Mouse (Mus musculus) cerebellum, adult 9-11 months (tissue): ENCODE measurements at regions not wholly inside any gene's neighbourhood (a gene's known extent, or its start where the extent isn't known, plus 50 kb on each side); places are given as distances from the start of the nearest gene placed in this dataset.

Experiments
- DNase-seq: peaks from one replicate; pipeline ENCODE4 v3.0.0; 2022

DNA sequence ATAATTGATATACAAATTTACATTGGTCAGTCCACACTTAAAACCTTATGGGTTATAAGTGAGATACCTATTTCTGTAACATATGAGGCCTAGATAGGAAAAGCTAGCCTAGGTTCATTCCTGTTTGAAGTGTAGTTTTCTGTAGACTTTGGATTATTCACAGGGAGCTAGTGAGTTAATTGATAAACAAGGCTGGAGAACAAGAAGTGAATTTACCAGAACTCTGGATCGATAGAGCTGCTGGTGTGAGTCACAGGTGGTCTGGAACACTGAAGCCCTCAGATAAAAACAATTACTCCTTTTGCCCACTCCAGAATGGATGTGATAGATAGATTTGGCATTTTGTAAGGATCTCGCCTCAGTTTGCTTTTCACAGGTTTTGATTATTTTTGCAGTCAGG lies 62.0 kb upstream of the Rtl1 start:
- DNase-seq, result no peak

DNA sequence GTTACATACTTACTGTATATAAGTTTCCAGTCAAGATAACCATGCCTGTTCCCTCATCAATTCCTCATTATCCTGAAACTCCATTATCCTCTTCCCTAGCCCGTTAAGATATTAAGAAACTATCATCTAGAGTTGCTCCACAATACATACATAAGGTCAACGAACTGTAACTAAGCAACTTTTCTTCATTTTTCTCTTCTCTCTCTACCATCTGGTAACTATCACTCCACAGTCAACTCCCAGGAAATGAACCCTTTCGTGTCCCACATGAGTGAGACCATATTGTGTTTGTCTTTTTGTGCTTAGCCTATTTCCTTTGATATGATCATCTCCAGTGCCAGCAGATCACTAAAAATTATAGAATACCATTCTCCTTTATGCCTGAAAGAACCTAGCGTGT lies 74.6 kb upstream of the Rtl1 start:
- no peak for DNase-seq

DNA sequence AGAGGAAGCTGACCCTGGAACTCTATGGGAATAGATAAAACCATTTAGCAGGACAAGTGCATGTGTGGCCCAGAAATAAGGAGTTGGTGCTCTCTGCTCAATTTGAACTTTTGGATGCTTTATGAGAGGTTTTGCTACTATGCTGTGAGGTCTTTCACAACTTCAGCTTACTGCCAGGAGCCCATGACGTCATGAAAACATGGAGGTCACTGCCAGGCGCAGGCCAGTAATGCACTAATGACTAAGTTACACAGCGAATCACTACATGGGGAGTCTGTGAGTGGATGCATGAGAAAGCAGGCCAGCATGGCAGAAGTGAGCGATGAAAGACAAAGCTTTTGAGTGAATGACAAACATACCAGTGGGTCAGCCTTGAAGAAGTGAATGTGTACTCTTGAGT lies 93.9 kb upstream of the Rtl1 start:
- DNase-seq, result no peak

DNA sequence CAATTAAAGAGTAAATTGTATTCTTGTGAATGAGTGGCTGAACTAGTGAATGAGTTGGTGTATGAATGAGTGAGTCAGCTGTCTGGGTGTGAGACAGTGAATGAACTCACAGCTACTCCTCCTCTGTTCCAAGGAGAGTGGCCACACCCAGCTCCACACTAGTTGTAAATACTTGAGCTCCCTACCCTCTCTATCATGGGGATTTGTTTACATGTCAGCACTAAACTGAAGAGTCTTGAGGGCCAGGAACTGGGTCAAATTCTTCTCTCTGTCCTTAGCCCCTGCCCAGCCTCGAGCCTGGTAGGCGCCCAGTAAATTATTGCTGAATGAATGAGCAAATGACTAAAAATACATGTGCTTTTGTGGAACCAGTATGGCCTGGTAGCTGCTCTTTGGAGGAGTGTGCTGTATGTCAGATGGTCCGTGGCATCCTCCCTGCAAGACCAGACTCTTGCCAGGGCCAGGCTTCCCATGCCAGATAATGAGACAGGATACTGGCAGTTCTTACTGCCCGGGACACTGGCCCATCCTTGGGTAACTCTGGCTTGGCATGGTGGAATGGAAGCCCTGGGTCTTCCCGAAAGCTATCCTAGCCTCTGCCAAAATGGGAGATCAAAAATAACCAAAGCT lies 94.8 kb upstream of the Rtl1 start:
- DNase-seq, result peak; percentile 93

DNA sequence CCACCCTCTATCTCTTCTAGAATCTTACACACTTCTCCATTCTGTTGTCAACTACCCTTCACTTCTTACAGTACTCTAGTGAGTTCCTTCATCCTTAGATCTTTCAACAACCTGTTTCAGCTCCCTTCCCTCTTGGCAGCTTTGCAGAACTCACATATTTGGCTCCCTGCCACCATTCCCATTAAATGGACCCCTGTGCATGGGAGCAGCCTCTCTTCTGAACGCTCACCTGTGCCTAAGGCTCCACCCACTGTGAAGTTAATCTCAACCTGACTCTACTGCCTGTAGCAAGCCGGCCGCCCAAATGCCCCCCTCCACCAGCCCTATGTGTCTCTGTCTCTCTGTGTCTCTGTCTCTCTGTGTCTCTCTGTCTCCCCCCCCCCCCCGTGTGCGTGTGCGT lies 106.7 kb upstream of the Rtl1 start:
- DNase-seq, result no peak

DNA sequence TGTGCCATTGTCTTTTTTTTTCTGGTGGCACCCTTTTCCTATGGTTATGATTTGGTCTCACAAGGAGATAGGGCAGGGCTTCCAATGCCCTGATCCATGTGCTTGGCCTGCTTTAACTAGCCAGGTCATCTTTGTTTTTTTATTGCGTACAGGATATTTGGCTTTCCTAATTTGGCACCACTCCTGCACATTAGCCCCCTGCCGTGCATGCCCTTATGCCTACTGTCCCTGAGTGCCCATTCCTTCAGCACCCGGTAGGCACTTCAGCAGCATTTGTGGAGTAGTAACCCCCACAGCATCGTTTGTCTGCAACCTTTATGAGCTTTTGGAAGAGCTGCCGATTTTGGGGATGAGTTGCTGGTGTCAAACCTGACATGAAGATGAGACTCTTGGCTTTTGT lies 109.5 kb upstream of the Rtl1 start:
- DNase-seq, result peak; percentile 69

DNA sequence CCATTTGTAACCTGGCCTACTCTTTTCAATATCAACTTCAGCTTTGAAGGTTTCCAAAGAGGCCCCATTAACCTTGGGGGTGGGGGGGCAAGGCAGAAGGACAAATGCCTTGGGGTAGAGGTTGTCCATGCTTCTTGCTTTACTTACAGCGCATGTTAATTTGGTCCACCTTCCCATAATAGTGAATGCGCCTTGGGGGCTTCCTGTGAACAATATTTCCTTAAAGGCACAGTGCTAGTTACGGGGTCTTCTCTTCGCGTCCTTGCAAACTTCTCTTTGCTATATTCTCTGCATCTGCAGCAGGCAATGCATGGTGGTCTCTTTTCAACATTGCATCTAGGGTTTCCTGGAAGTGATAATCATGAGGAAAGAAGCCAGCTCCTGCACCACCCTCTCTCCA lies 111.3 kb upstream of the Rtl1 start:
- DNase-seq, result no peak

DNA sequence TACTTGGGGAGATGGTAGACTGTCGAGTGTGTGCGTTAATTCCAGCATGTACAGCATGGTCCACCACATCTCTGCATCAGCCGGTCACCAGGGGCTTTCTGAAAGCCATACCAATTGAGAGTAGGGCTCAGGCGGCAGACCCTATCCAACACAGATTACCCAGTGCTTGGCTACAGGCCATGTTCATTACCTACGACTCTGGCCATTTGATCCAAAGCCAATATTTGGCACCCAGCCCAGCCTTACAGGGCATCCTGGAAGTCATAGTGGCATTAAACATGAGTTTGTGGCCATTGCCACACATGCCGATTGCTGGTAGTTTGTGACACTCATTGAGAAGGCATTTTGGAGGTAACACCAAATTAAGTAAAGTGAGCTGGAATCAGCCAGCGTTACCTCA lies 111.8 kb upstream of the Rtl1 start:
- DNase-seq, result peak; percentile 48

DNA sequence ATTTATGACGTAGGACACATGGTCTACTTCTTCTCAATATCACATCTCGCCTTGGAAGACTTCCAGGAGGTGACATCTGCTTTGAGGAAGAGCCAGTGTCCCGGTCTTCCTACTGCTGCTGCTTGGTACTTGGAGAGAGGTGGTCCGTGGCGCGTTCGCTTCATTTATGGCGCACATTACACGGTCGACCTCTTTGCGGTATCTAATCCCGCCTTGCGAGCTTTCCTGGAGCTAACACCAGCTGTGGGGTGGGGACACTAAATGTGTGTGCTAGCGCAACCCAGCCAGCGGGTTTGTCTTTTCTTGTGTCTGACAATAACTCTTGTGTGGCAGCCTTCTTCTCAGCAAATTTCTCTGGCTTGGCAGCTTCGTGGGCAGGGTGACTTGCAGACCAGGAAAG lies 112.3 kb upstream of the Rtl1 start:
- no peak for DNase-seq

DNA sequence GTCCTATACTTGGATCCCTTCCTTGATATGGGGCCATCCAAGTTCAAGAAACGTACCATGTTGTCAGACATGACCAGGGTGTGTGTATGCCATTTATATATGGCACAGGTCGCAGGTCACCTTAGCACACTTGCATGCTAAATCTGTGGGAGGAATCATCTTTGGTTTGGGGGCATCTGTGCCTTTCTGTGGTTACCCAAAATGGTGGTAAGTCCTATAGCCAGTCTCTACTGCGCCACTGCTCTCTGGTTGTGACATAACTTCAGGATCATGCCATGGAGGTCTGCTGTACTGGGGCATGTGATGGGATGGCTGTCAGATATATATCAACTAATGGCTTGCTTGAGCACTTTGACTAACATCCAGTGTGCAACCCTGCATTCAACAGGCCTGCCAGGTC lies 112.9 kb upstream of the Rtl1 start:
- no peak for DNase-seq

DNA sequence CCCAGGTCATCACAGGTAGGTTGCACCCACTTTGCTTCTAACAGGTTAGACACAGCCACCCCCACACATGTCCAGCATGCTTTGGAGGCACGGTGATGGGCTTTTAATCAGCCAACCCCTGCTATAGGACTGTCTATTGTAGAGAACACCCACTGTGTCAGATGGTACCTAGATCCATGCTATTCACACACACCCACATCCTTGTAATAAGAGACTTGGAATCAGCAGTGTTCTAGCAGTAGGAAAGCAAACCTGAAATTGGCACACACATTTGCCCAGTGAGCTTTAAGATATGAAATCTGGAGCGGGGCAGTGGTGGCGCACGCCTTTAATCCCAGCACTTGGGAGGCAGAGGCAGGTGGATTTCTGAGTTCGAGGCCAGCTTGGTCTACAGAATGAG lies 113.9 kb upstream of the Rtl1 start:
- DNase-seq, result no peak

DNA sequence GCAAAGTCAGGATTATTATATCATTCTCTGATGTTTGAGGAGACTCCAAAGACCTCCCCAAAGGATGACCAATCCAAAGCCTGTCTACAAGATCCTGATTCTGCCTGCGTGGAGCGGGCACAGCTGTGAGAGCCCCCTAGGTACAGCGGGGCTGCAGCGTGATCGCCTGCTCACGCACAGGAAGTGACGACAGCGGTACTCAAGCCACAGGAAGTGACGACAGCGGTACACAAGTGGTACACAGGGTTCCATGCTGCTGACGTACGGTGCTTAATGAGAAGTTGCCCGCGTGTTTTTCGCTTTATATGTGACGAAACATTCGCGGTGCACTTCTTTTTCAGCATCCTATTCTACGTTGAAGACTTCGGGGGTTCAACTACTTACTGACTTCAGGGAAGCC lies 116.9 kb upstream of the Rtl1 start:
- DNase-seq, result no peak

DNA sequence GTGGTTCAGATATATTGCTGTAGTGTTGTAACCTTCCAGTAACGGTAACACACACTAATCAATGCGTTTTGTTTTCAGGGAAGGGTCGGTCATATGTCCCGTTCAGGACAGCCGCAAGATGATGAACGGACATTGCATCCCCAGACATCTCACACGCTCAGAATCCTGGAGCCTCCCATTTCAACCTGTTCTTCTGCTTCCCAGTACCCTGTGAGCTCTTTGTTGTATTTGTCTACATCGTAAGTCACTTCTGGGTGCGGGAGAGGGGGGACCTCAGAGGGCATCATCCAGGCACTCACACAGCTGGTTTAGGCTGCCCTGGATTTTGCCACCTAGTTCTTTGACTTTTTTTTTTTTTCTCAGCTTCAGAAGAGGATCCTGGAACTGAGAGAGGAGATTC lies 117.9 kb upstream of the Rtl1 start:
- no peak for DNase-seq

DNA sequence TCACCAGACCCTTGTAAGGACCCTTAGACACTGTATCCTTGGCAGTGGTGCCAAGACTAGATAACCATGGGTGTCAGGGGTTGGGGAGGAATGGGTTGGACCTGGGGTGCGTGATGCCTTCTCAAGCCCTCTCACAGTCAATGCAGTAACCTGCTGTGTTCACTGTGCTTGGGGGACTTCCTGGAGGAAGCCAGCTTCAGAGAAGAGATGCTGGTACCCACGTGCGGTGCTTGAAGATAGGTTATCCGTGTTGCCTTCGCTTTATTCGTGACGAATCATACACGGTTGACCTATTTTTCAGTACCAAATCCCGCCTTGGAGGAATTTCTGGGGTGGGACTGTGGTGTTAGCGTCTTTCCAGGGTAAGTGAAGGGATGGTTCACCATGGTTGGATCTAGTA lies 138.1 kb upstream of the Rtl1 start:
- DNase-seq, result no peak

DNA sequence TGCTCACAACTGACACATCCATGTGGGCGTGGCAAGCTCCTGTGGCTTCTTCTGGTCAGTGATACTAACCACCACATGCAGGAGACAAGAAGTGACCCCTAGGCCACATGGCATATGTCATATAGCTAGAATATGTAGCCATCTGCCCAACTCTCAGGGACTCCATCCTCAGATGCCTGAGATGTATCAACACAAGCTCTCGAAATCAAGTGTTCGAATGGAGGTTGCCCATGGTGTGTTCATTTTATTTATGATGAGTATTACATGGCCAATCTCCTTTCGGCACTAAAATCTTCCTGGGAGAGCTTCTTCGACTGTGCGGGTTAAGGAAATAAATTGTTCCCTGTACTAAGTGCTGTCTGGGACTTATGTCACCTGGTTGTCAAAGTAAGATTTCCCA lies 138.8 kb upstream of the Rtl1 start:
- DNase-seq, result no peak

DNA sequence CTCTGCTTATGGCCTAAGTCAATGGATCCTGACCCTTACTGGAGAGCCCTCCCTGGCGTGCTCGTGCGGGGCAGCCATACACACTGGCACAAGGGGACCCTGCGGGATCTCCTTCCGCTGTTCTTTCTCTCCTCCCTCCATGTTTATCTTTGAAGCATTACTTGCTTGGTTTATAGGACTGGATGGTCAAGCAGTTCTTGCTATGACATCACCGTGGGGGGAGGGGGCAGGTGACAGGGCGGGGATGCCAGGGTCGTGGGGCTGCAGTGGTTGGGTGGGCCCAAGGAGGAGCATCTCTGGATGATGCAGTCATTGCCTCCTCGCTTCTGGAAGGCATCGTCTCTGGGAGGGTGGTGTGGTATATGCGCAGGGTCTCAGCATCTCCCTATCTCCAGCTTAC lies 142.4 kb upstream of the Rtl1 start:
- no peak for DNase-seq

DNA sequence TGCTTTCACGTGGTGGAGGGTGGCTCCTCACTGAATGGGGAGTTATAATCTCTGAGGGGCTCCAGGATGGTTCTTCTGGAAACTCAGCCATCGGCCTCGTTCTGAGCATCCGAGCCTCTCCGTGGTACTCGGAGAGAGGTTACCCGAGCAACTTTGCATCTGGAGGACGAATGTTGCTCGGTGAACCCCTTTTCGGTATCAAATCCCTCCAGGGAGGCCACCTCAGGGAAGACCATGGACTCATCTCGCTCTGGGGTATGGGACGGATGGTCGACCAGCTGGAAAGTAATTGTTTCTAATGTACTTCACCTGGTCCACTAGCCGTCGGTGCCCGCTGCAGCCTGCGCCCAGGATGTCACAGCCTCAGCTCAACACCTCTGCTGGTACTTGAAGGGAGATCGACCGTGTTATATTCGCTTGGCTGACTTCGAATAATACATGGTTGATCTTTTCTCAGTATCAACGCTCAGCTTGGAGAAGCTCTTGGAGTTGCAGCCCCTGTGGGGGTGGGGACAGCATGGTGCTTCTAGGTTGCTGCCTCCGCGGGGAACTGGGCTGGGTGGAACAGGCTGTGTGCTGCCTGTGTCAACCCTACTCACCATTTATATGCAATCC lies 143.0 kb upstream of the Rtl1 start:
- DNase-seq, result no peak

DNA sequence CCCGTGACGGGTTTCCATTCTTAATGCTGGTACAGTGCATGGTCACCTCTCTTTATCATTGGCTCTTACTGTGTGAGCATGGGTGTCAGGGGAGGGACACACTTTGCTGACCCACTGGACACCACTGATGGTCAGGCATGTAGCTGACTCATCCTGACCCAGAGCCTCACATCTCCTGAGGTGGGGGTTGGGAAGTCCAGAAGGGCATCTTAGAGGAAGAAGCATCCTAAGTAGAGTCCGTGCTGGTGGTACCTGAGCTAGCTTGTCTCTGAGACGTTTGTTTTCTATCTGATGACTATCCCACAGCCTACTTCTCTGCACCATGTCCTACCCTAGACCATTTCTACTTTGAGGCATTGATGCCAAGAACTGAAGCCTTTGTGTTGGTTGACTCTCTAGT lies 144.1 kb upstream of the Rtl1 start:
- no peak for DNase-seq

DNA sequence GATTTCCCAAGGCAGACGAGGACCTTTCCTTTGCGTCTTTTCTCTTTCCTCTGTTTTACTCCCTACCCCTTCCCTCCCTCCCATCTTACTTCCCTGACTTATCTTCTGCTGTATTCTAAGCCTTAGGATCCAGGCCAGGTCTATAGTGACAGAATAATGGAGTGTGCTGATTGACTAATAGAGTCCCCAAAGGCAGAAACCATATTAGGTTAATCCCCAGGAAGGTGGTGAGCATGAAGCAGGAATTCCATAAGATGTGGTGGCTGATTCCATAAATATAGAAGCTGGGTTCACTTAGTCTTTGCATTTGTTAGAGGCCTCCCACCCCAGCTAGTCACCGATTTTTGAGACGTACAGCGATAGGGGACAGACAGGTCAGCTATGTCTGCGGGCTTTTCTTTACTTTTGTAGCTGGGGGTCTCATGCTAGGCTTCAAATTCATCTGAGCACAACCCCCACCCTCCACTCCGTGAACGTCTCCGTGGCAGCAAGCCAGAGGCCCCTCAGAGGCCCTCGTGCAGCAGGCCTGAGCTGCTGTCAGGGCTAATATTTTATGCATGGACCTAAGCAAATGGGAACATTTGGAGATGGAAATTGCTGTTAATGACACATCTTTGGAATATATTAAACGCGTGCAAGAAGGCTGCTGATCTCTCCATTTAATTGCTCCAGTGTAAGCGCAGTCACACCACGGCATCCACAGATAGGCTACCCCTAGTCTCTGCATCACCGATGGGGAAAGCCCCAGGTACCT lies 145.8 kb upstream of the Rtl1 start:
- no peak for DNase-seq

DNA sequence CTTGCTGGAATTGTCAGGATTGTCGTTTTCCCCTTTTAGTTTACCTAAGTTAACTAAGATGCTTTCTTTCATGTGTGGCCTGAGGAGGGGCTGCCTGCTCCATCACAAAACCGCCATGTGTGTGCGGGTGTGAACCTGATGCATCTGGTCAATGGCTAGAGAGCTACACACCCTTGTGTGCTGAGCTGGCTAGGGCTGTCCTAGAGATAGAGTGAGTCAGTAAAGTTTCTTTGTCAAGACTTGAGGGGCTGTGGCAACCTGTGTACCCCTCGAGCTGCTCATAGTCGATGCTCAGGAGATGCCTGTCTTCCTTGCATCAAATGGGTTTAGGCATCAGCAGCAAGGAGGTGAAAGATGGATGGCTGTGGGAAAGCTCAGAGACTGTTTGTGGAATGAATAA lies 147.1 kb upstream of the Rtl1 start:
- no peak for DNase-seq

DNA sequence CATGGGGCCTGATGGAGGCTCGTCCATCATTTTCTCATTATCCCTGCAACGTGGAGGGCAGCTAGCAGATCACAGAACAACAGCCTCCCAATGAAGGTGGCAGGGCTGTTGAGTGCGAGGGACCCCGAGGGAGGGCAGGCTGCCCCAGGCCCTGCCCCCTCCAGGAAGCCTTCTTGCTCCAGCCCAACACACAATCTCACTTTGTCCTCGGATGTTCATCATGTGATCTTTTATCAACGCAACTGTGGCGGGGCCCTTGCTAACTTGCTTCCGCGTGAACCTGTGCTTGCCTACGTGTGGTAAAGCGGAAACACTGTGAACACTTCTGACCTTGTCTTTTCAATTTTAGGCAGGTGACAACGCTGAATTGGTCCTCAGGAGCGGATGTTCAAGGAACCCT lies 147.6 kb upstream of the Rtl1 start:
- DNase-seq, result no peak

DNA sequence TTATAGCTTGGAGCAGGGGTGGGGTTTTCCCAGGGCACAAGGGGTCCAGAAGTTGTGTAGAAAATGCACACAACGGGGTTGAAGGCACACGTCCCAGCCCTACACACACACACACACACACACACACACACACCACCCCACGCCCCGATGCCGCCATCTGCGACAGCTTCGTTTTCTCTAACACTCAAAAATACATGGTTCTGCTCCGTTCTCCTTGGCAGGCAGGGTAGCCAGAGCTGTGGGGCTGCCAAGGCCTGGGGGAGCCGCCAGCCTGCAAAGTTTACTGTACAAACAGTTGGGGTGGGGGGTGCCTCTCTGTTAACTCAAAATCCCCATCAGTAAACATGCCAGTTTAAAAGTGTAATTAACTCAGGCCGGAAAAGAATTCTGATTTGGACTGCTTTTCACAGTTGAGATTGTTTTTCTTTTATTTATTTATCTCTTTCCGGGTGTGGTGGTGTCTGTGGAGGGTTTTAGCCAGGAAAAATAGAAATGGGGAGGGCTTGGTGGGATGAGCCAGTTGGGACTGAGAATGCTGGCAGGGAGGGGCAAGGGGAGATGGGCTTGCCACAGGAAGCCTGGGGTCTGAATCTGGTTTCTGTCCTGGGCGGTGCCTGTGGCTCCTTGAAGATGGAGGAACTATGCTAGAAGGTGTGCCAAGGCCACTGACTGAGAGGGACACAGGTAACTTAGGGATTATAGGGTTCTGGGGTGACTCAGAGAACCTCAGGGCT lies 148.4 kb upstream of the Rtl1 start:
- DNase-seq, result no peak

DNA sequence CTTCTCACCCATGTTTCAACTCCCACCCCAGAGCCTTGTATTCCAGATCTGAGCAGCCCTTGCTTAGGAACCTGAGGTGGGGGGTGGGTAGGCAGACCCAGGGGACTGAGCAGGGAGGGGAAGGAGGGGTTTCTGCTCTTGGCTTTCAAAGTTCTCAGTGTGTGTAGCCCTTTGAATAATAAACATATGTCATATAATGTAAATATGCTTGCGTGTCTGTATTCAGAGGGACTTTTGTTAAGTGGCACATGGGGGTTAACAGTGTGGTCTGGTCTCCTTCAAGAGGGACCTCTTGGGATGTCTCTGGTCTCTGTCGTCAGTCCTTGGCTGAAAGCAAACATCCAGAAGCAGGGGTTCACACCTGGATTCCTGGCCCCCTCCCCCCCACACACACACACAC lies 149.1 kb upstream of the Rtl1 start:
- DNase-seq, result no peak

DNA sequence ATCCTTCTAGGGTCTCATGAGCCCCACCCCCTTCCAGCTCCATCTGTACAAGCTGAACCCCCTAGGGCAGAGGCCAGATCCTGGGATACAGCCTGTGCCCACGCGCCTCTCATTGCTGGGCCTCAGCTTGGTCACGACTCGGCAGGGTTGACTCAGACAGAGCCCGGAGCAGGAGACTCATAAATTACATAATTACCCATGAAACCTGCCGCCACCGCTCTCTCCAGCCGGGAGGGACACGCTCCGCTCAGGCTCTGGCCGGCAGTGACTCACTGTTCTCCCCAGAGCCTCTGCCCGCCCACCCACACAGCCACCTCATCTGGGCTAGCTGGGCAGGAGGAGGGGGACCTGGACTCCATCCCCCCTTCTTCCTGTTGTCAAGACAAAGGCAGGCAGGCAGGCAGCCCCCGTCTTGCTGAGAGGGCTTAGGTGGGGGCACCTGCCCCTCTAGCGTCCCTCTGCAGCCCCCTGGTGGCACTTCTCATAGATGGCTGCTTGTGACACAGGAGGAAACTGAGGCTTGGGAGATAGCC lies 149.6 kb upstream of the Rtl1 start:
- DNase-seq, result peak; percentile 46
